Mouse (Mus musculus) c-Kit-positive CD71-positive TER-119-negative erythroid progenitor cells, embryonic 14.5 days (primary cell): ENCODE results near the gene Nudc.

ENCODE experiments used
- DNase-seq: peaks from one replicate; pipeline ENCODE4 v3.0.0-alpha.2; 2013; ENCODE audit warnings: low read depth

Nudc gene

GRCm38 (mm10) chr4:133489489-133490245, 56.1 kb downstream of the Nudc start:
- no peak for DNase-seq

GRCm38 (mm10) chr4:133488619-133489392, 57.0 kb downstream of the Nudc start:
- DNase-seq, result no peak

GRCm38 (mm10) chr4:133486673-133487357, 59.0 kb downstream of the Nudc start:
- no peak for DNase-seq

GRCm38 (mm10) chr4:133485691-133486425, 59.9 kb downstream of the Nudc start:
- DNase-seq, result no peak

- no peak for DNase-seq
These were observed 61.4 kb downstream of the Nudc start for GRCm38 (mm10) chr4:133484266-133485025.
